Mouse (Mus musculus) bone marrow, adult 2 months (tissue): ENCODE measurements around the gene Fktn. TPM values are rescaled to one million over a fixed set of nuclear protein-coding genes. Genes with fewer than 3 reads are reported as not detected.

Experiments used
- H3K27ac ChIP-seq: fragments of 200-500 bp; 2 replicates; pipeline ENCODE4 v1.5.1; 2012; ENCODE audit warnings: low read depth, mild to moderate bottlenecking, control low read depth, inconsistent platforms, low read length; ENCODE audit not compliant: control insufficient read depth, poor library complexity, insufficient read depth
- H3K4me1 ChIP-seq: fragments of 200-500 bp; 2 replicates; pipeline ENCODE4 v1.6.1; 2011; ENCODE audit warnings: low read length; ENCODE audit not compliant: control insufficient read depth, insufficient read depth
- H3K4me3 ChIP-seq: fragments of 200-500 bp; replicated peaks from 2 replicates; pipeline ENCODE3; 2011; ENCODE audit warnings: mild to moderate bottlenecking, low read depth, low read length, control low read depth; ENCODE audit not compliant: control insufficient read depth
- CTCF ChIP-seq: fragments of 200-500 bp; IDR thresholded peaks from 2 replicates; pipeline ENCODE4 v1.5.1; 2011; ENCODE audit warnings: low read length, control low read depth; ENCODE audit not compliant: control insufficient read depth, insufficient read depth
- POLR2A ChIP-seq: fragments of 200-500 bp; IDR thresholded peaks from 2 replicates; pipeline ENCODE4 v1.6.1; 2011; ENCODE audit warnings: low read depth, mild to moderate bottlenecking, control low read depth, low read length, borderline replicate concordance; ENCODE audit not compliant: control insufficient read depth
- WGBS: fragments of 180-500 bp; shearing (Covaris S2); methylation state at CpG from one replicate; pipeline ENCODE4 v1.1.7; 2018; 5-methylcytosine and 5-hydroxymethylcytosine counted together
- polyA plus RNA-seq: library from polyadenylated mRNA; stranded (reverse); fragments of >200 nt; gene quantifications from 2 replicates; pipeline ENCODE4 v1.2.4, GENCODE M21; 2011; ENCODE audit warnings: low replicate concordance; ENCODE audit not compliant: missing spikeins, insufficient read depth, insufficient read length

The Fktn gene
- polyA plus RNA-seq, 1 experiment, result 1.7 TPM

- H3K4me3 ChIP-seq, result no peak overlapping the region
- H3K4me1 ChIP-seq, result no peaks in the 10 kb centered on the region
- H3K27ac ChIP-seq, result no peak overlapping the region
- no peak for TF ChIP-seq CTCF
- no peak for TF ChIP-seq POLR2A
- 76% methylated on average over 4 of the region's 4 CpGs for WGBS
Measured at GRCm38 (mm10) chr4:53758764-53759163, 45.0 kb downstream of the Fktn start.

GRCm38 (mm10) chr4:53759678-53760077 is 45.9 kb downstream of the Fktn start:
- H3K4me3 ChIP-seq, result no peak overlapping the region
- 90% methylated on average over 3 of the region's 3 CpGs for WGBS
- TF ChIP-seq POLR2A (no peak), CTCF (no peak)
- H3K4me1 ChIP-seq, result no peaks in the 10 kb centered on the region
- H3K27ac ChIP-seq, result no peak overlapping the region

DNA sequence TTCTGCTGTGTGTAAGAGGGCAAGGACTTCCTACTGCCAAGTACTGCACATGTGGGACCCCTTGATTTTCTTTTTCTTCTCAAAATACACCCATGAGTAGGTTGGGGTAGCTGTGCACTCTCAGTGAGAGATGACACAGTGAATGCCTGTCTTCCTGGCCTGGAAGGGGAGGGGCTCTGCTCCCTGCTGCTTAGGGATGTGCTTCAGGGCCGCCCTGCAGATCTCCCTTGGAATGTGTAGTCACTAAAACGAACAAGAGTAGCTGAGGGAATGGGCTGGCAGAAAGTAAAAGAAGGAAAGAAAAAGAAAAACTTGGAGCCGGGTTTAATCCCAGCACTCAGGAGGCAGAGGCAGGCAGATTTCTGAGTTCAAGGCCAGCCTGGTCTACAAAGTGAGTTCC is 48.7 kb downstream of the Fktn start:
- Histone ChIP-seq H3K4me1 (no peaks in the 10 kb centered on the region), H3K4me3 (no peak overlapping the region), H3K27ac (no peak overlapping the region)
- 74% methylated on average over 3 of the region's 3 CpGs for WGBS
- no peak for TF ChIP-seq CTCF
- TF ChIP-seq POLR2A, result no peak

GRCm38 (mm10) chr4:53770958-53771735 is 57.3 kb downstream of the Fktn start:
- TF ChIP-seq CTCF (no peak), POLR2A (no peak)
- no peak overlapping the region for H3K27ac ChIP-seq
- 76% methylated on average over 6 of the region's 6 CpGs for WGBS
- no peaks in the 10 kb centered on the region for H3K4me1 ChIP-seq
- no peak overlapping the region for H3K4me3 ChIP-seq

- no peak for TF ChIP-seq CTCF
- no peak for TF ChIP-seq POLR2A
- Histone ChIP-seq H3K4me3 (no peak overlapping the region), H3K27ac (no peak overlapping the region), H3K4me1 (no peaks in the 10 kb centered on the region; the same call in 1 of the 2 replicates)
- 87% methylated on average over 5 of the region's 5 CpGs for WGBS
Measured at GRCm38 (mm10) chr4:53772004-53772403, 58.2 kb downstream of the Fktn start.

DNA sequence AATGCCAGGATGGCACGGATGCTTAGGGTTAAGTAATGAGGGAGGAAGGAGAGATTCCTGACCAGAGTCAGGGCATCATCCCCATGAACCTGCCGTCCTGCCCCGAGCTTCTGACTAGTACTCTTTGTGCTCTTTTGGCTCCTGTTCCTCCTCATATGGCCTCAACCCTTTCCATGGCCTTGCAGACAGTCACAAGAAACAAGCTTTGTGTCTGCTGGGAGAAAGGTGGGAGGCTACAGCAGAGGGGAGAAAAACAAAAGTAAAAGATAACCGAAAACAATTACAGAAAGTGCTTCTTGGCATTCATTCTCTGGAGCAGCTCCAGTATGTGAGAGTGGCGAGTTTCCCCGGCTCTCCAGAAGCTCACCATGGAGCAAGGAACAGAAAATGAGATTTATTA is 60.1 kb downstream of the Fktn start:
- H3K4me1 ChIP-seq, result peaks cover 3% of the 10 kb centered on the region; the same call in 1 of the 2 replicates
- 77% methylated on average over 6 of the region's 6 CpGs for WGBS
- TF ChIP-seq POLR2A, result no peak
- no peak for TF ChIP-seq CTCF
- H3K27ac ChIP-seq, result no peak overlapping the region
- no peak overlapping the region for H3K4me3 ChIP-seq

GRCm38 (mm10) chr4:53781396-53781795 is 67.6 kb downstream of the Fktn start:
- peaks cover 3% of the 10 kb centered on the region; the same call in 1 of the 2 replicates for H3K4me1 ChIP-seq
- 77% methylated on average over 4 of the region's 4 CpGs for WGBS
- no peak overlapping the region for H3K27ac ChIP-seq
- no peak overlapping the region for H3K4me3 ChIP-seq
- TF ChIP-seq CTCF, result no peak

DNA sequence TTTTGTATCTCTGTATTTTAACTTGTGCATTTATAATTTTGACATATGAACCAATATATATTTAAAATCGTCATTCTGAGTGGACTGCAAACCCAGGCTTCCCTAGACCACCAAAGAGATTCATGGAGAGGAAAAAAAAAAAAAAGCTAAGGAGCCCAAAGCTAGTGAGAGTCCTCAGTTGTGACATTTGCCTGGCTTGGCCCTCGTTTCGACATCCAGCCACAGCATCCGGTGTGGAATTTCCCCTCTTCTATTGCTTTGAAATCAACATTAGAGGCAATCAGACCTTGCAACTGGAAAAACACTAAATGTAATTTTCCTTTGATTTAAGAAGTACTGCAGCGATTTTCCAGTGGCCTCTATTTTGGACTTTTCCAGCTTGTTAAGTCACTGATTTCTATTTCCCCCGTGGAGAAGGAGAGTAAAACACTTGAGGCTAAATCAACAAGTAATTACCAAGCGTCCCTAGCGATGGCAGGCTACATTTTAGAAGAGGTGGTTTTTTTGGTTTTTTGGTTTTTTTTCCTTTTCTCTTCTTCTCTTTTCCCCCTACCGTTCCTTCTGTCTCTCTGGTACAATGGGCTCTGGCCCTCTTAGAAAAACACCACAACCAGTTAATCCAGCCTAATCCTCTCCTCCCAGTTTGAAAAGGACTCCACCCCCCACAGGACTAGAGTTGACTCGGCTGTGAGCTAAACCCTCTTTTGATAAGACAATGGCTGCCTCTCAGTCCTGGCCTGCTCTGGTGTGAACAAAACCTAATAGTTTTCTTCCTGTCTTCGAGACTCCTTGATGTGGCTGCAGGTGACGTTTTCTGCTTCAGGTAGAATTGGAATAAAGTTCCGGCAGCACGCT is 68.6 kb downstream of the Fktn start:
- H3K27ac ChIP-seq, result no peak overlapping the region
- no peak for TF ChIP-seq POLR2A
- TF ChIP-seq CTCF, result no peak
- H3K4me1 ChIP-seq, result peaks cover 3% of the 10 kb centered on the region; the same call in 1 of the 2 replicates
- 34% methylated on average over 14 of the region's 14 CpGs for WGBS
- no peak overlapping the region for H3K4me3 ChIP-seq
